Comparison of ENCODE assay signal across 8 mouse cellular contexts in genomic region chr11:114745134-114745533, GRCm38 (mm10). TPM values are rescaled to one million over a fixed set of nuclear protein-coding genes. Genes with fewer than 3 reads are reported as not detected.
DNase-seq lines count a peak whose midpoint lies in the region; ATAC-seq and TF ChIP-seq lines count a peak whose summit lies in the region.

No protein-coding gene starts in this region.

- no peaks in the 10 kb centered on the region for H3K36me3 ChIP-seq in embryonic facial prominence, embryonic 15.5 days
- no peaks in the 10 kb centered on the region for H3K36me3 ChIP-seq in heart, embryonic 10.5 days
- no peaks in the 10 kb centered on the region for H3K36me3 ChIP-seq in kidney, embryonic 15.5 days
- no peaks in the 10 kb centered on the region for H3K36me3 ChIP-seq in limb, embryonic 15.5 days
- H3K36me3 ChIP-seq in splenic B cell, adult 2 months (ENCODE audit: control insufficient read depth, insufficient read depth, low read length, poor library complexity, severe bottlenecking) = no peaks in the 10 kb centered on the region

- peak; percentile 94 for DNase-seq in A20 (ENCODE audit: low read depth, low spot score)
- DNase-seq in heart, embryonic 10.5 days (ENCODE audit: low spot score) = peak; percentile 92
- peak; percentile 88 for DNase-seq in naive thymus-derived CD4-positive, alpha-beta T cell, adult 2 months (ENCODE audit: low read depth)
- DNase-seq in splenic B cell, adult 2 months (ENCODE audit: low read depth, low spot score) = peak; percentile 94

- under 1% methylated on average over 12 of the region's 12 CpGs for WGBS in bone marrow, adult 2 months
- WGBS in embryonic facial prominence, embryonic 15.5 days = 3% methylated on average over 12 of the region's 12 CpGs
- 5% methylated on average over 12 of the region's 12 CpGs for WGBS in heart, embryonic 10.5 days
- WGBS in kidney, embryonic 15.5 days = 2% methylated on average over 12 of the region's 12 CpGs
- WGBS in limb, embryonic 15.5 days = 3% methylated on average over 12 of the region's 12 CpGs

- no peak overlapping the region for H3K4me3 ChIP-seq in bone marrow, adult 2 months (replicated peaks; ENCODE audit: control insufficient read depth, low read depth, low read length)
- H3K4me3 ChIP-seq in embryonic facial prominence, embryonic 15.5 days (replicated peaks) = 0 out of 2 replicates have a peak overlapping the region, but pooled peaks have one; percentile 20
- 0 out of 2 replicates have a peak overlapping the region, but pooled peaks have one; percentile 20 for H3K4me3 ChIP-seq in heart, embryonic 10.5 days
- H3K4me3 ChIP-seq in kidney, embryonic 15.5 days (replicated peaks) = no peak overlapping the region
- no peak overlapping the region for H3K4me3 ChIP-seq in limb, embryonic 15.5 days

- no peaks in the 10 kb centered on the region; the same call in 1 of the 2 replicates for H3K4me1 ChIP-seq in bone marrow, adult 2 months (ENCODE audit: control insufficient read depth, insufficient read depth, low read length)
- H3K4me1 ChIP-seq in embryonic facial prominence, embryonic 15.5 days = peaks cover 5% of the 10 kb centered on the region; the same call in 1 of the 2 replicates
- H3K4me1 ChIP-seq in heart, embryonic 10.5 days = peaks cover 10% of the 10 kb centered on the region
- peaks cover 19% of the 10 kb centered on the region for H3K4me1 ChIP-seq in kidney, embryonic 15.5 days
- peaks cover 5% of the 10 kb centered on the region; the same call in 1 of the 2 replicates for H3K4me1 ChIP-seq in limb, embryonic 15.5 days

- TF ChIP-seq POLR2A in bone marrow, adult 2 months (IDR thresholded peaks at IDR 0.05; ENCODE audit: borderline replicate concordance, control insufficient read depth, low read depth, low read length) = peak; percentile 11; the same call in 1 of the 2 replicates

- H3K9me3 ChIP-seq in embryonic facial prominence, embryonic 15.5 days (replicated peaks) = no peaks in the 10 kb centered on the region
- no peaks in the 10 kb centered on the region for H3K9me3 ChIP-seq in heart, embryonic 10.5 days
- H3K9me3 ChIP-seq in kidney, embryonic 15.5 days (replicated peaks) = no peaks in the 10 kb centered on the region
- H3K9me3 ChIP-seq in limb, embryonic 15.5 days = no peaks in the 10 kb centered on the region

- peak; percentile 97 for TF ChIP-seq CTCF in bone marrow, adult 2 months (IDR thresholded peaks at IDR 0.05; ENCODE audit: control insufficient read depth, insufficient read depth, low read length)

- peak; percentile 59; the same call in 1 of the 2 replicates for ATAC-seq in embryonic facial prominence, embryonic 15.5 days (ENCODE audit: insufficient number of reproducible peaks, low FRiP score, low TSS enrichment, low read depth)
- peak; percentile 34; the same call in 1 of the 2 replicates for ATAC-seq in kidney, embryonic 15.5 days (replicated peaks; ENCODE audit: low FRiP score)
- no peak for ATAC-seq in limb, embryonic 15.5 days (ENCODE audit: insufficient number of reproducible peaks, low FRiP score, low TSS enrichment, low read depth)

- H3K27ac ChIP-seq in bone marrow, adult 2 months (ENCODE audit: control insufficient read depth, insufficient read depth, low read depth, low read length, poor library complexity) = no peak overlapping the region
- H3K27ac ChIP-seq in embryonic facial prominence, embryonic 15.5 days (replicated peaks) = no peak overlapping the region
- H3K27ac ChIP-seq in heart, embryonic 10.5 days = peak overlapping the region; percentile 62; the same call in 1 of the 2 replicates
- no peak overlapping the region for H3K27ac ChIP-seq in kidney, embryonic 15.5 days
- no peak overlapping the region for H3K27ac ChIP-seq in limb, embryonic 15.5 days

- H3K27me3 ChIP-seq in embryonic facial prominence, embryonic 15.5 days = no peaks in the 10 kb centered on the region
- H3K27me3 ChIP-seq in heart, embryonic 10.5 days (ENCODE audit: insufficient read depth, poor library complexity, severe bottlenecking) = peaks cover 39% of the 10 kb centered on the region; the same call in 1 of the 2 replicates
- peaks cover 9% of the 10 kb centered on the region; the same call in 1 of the 2 replicates for H3K27me3 ChIP-seq in kidney, embryonic 15.5 days
- no peaks in the 10 kb centered on the region for H3K27me3 ChIP-seq in limb, embryonic 15.5 days
- no peaks in the 10 kb centered on the region for H3K27me3 ChIP-seq in splenic B cell, adult 2 months (ENCODE audit: control insufficient read depth, insufficient read depth, low read length, poor library complexity, severe bottlenecking)

- peak overlapping the region; percentile 35 for H3K4me2 ChIP-seq in embryonic facial prominence, embryonic 15.5 days (replicated peaks)
- peak overlapping the region; percentile 39; the same call in 1 of the 2 replicates for H3K4me2 ChIP-seq in kidney, embryonic 15.5 days
- peak overlapping the region; percentile 34; the same call in 1 of the 2 replicates for H3K4me2 ChIP-seq in limb, embryonic 15.5 days

- H3K9ac ChIP-seq in embryonic facial prominence, embryonic 15.5 days = no peak overlapping the region
- H3K9ac ChIP-seq in kidney, embryonic 15.5 days = 0 out of 2 replicates have a peak overlapping the region, but pooled peaks have one; percentile 11
- no peak overlapping the region for H3K9ac ChIP-seq in limb, embryonic 15.5 days

RNA-seq across cellular contexts. Expression of gene Dnaic2, which starts 17.9 kb away (rescaled TPM):
- not detected in 2 replicates for polyA plus RNA-seq in bone marrow, adult 2 months (2011; ENCODE audit: insufficient read depth, insufficient read length, low replicate concordance, missing spikeins)
- 8.0 and 13.2 TPM in 2 replicates for polyA plus RNA-seq in embryonic facial prominence, embryonic 15.5 days (2015; fragmentation: Nextera tagmentation; extraction: Ambion mirVana)
- polyA plus RNA-seq in heart, embryonic 10.5 days (2016; fragmentation: Nextera tagmentation; extraction: Ambion mirVana) = 0.19 and 0.53 TPM in 2 replicates
- polyA plus RNA-seq in kidney, embryonic 15.5 days (2015; fragmentation: Nextera tagmentation; extraction: Ambion mirVana) = 0.41 and 0.56 TPM in 2 replicates
- polyA plus RNA-seq in limb, embryonic 15.5 days (2015; fragmentation: Nextera tagmentation; extraction: Ambion mirVana) = 1.1 and 1.3 TPM in 2 replicates

RNA-seq across cellular contexts. Expression of gene Kif19a, which starts 20.1 kb away (rescaled TPM):
- 0.84 and 6.3 TPM in 2 replicates for polyA plus RNA-seq in bone marrow, adult 2 months (2011; ENCODE audit: insufficient read depth, insufficient read length, low replicate concordance, missing spikeins)
- 1.7 and 3.2 TPM in 2 replicates for polyA plus RNA-seq in embryonic facial prominence, embryonic 15.5 days (2015; fragmentation: Nextera tagmentation; extraction: Ambion mirVana)
- 0.14 TPM in 1 of 2 replicates, not detected in the other for polyA plus RNA-seq in heart, embryonic 10.5 days (2016; fragmentation: Nextera tagmentation; extraction: Ambion mirVana)
- polyA plus RNA-seq in kidney, embryonic 15.5 days (2015; fragmentation: Nextera tagmentation; extraction: Ambion mirVana) = 0.09 TPM in 2 replicates
- polyA plus RNA-seq in limb, embryonic 15.5 days (2015; fragmentation: Nextera tagmentation; extraction: Ambion mirVana) = 0.15 and 0.17 TPM in 2 replicates

RNA-seq across cellular contexts. Expression of gene Btbd17, which starts 50.6 kb away (rescaled TPM):
- not detected in 2 replicates for polyA plus RNA-seq in bone marrow, adult 2 months (2011; ENCODE audit: insufficient read depth, insufficient read length, low replicate concordance, missing spikeins)
- polyA plus RNA-seq in embryonic facial prominence, embryonic 15.5 days (2015; fragmentation: Nextera tagmentation; extraction: Ambion mirVana) = 3.6 and 4.2 TPM in 2 replicates
- polyA plus RNA-seq in heart, embryonic 10.5 days (2016; fragmentation: Nextera tagmentation; extraction: Ambion mirVana) = 0.21 and 0.34 TPM in 2 replicates
- polyA plus RNA-seq in kidney, embryonic 15.5 days (2015; fragmentation: Nextera tagmentation; extraction: Ambion mirVana) = 1.0 and 1.5 TPM in 2 replicates
- polyA plus RNA-seq in limb, embryonic 15.5 days (2015; fragmentation: Nextera tagmentation; extraction: Ambion mirVana) = 0.86 and 1.7 TPM in 2 replicates

RNA-seq across cellular contexts. Expression of gene Gpr142, which starts 53.6 kb away (rescaled TPM):
- polyA plus RNA-seq in bone marrow, adult 2 months (2011; ENCODE audit: insufficient read depth, insufficient read length, low replicate concordance, missing spikeins) = not detected in 2 replicates
- not detected in 2 replicates for polyA plus RNA-seq in embryonic facial prominence, embryonic 15.5 days (2015; fragmentation: Nextera tagmentation; extraction: Ambion mirVana)
- polyA plus RNA-seq in heart, embryonic 10.5 days (2016; fragmentation: Nextera tagmentation; extraction: Ambion mirVana) = not detected in 2 replicates
- polyA plus RNA-seq in kidney, embryonic 15.5 days (2015; fragmentation: Nextera tagmentation; extraction: Ambion mirVana) = 0.14 TPM in 1 of 2 replicates, not detected in the other
- not detected in 2 replicates for polyA plus RNA-seq in limb, embryonic 15.5 days (2015; fragmentation: Nextera tagmentation; extraction: Ambion mirVana)

Comparison
In these comparisons a context has a peak if more than half of its experiments do, and no peak if none do; other contexts are left out.
1. H3K4me3 ChIP-seq: peak in embryonic facial prominence, embryonic 15.5 days (single experiment) and heart, embryonic 10.5 days (single experiment); none in bone marrow, adult 2 months (single experiment), kidney, embryonic 15.5 days (single experiment) and limb, embryonic 15.5 days (single experiment).
2. Peak in every context shown above with its lines, with median percentiles within 50 percentile points of each other: DNase-seq and H3K4me2 ChIP-seq.